Mouse (Mus musculus) kidney, postnatal 0 days (tissue): ENCODE results near the gene Clstn1. TPM values are rescaled to one million over a fixed set of nuclear protein-coding genes. Genes with fewer than 3 reads are reported as not detected.

Experiments
- ATAC-seq: fragments of 200-750 bp; cut with Nextera tagmentation; replicated peaks from 2 replicates; pipeline ENCODE4 v1.8.0; 2017; ENCODE audit warnings: low read depth, moderate number of reproducible peaks, moderate TSS enrichment, moderate library complexity; ENCODE audit not compliant: low FRiP score
- DNase-seq: peaks from one replicate; pipeline ENCODE4 v3.0.0-alpha.2; 2016; ENCODE audit warnings: low spot score
- H3K27ac ChIP-seq: fragments of 300-500 bp; sonication (generic); 2 replicates; pipeline ENCODE4 v1.5.1; 2014; ENCODE audit warnings: mild to moderate bottlenecking
- H3K27me3 ChIP-seq: fragments of 300-500 bp; sonication (generic); 2 replicates; pipeline ENCODE4 v1.6.1; 2014; ENCODE audit warnings: low read length, mixed read lengths; ENCODE audit not compliant: insufficient read depth
- H3K36me3 ChIP-seq: fragments of 300-500 bp; sonication (generic); 2 replicates; pipeline ENCODE4 v1.6.1; 2014; ENCODE audit warnings: low read length, mixed read lengths; ENCODE audit not compliant: insufficient read depth
- H3K4me1 ChIP-seq: fragments of 300-500 bp; sonication (generic); replicated peaks from 2 replicates; pipeline ENCODE4 v1.6.1; 2014; ENCODE audit warnings: antibody characterized with exemption, low read length, mixed read lengths; ENCODE audit not compliant: insufficient read depth
- H3K4me2 ChIP-seq: fragments of 300-500 bp; sonication (generic); 2 replicates; pipeline ENCODE4 v1.6.1; 2014; ENCODE audit warnings: mild to moderate bottlenecking, low read length, moderate library complexity, mixed read lengths
- H3K4me3 ChIP-seq: fragments of 300-500 bp; sonication (generic); replicated peaks from 2 replicates; pipeline ENCODE4 v1.5.1; 2014; ENCODE audit warnings: low read depth, low read length
- H3K9ac ChIP-seq: fragments of 300-500 bp; sonication (generic); 2 replicates; pipeline ENCODE4 v1.6.1; 2014; ENCODE audit warnings: low read depth, low read length
- H3K9me3 ChIP-seq: fragments of 300-500 bp; sonication (generic); replicated peaks from 2 replicates; pipeline ENCODE4 v1.6.1; 2016; ENCODE audit warnings: low read length, inconsistent platforms, mixed read lengths
- CTCF ChIP-seq: IDR thresholded peaks from 2 replicates; pipeline ENCODE4 v1.5.1; 2016; ENCODE audit warnings: antibody characterized with exemption, low read depth, mild to moderate bottlenecking, moderate library complexity
- WGBS: fragments of 180-500 bp; shearing (Covaris S2); extraction: QIAGEN DNeasy Blood & Tissue Kit; methylation state at CpG from one replicate; pipeline ENCODE4 v1.1.7; 2014; 5-methylcytosine and 5-hydroxymethylcytosine counted together
- polyA plus RNA-seq: library from polyadenylated mRNA; unstranded; fragments of >200 nt; fragmentation: Nextera tagmentation; extraction: Ambion mirVana; gene quantifications from 2 replicates; pipeline ENCODE4 v1.2.1, GENCODE M21; 2015

The Clstn1 gene
- polyA plus RNA-seq, 1 experiment from 2014 or later, result 43.9 TPM

DNA sequence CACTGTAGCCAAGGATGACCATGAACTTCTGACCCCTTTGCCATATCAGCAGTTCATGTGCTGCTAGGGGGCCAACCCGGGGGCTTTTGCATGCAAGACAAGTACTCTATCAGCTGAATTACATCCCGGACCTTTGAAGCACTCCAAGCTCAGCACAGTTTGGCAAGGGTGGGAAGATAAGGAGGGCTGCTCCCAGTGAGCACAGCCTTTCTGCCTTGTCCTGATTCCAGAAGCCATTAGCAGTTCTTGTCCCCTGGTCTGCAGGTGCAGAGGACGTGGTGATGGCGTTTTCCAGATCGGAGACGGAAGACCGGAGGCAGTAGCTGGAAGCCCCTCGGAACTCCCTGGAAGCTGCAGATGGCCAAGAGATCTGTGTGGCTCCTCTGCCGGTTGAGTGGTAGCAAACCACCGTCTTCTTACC, 22.3 kb upstream of the Clstn1 start:
- H3K4me1 ChIP-seq, result peaks cover 9% of the 10 kb centered on the region
- H3K27ac ChIP-seq, result no peak overlapping the region
- no peak overlapping the region for H3K4me2 ChIP-seq
- H3K4me3 ChIP-seq, result no peak overlapping the region
- H3K27me3 ChIP-seq, result no peaks in the 10 kb centered on the region
- H3K9me3 ChIP-seq, result no peaks in the 10 kb centered on the region
- no peak overlapping the region for H3K9ac ChIP-seq
- WGBS, result 85% methylated on average over 10 of the region's 10 CpGs
- no peak for DNase-seq
- ATAC-seq, result no peak
- TF ChIP-seq CTCF, result no peak
- no peaks in the 10 kb centered on the region for H3K36me3 ChIP-seq

DNA sequence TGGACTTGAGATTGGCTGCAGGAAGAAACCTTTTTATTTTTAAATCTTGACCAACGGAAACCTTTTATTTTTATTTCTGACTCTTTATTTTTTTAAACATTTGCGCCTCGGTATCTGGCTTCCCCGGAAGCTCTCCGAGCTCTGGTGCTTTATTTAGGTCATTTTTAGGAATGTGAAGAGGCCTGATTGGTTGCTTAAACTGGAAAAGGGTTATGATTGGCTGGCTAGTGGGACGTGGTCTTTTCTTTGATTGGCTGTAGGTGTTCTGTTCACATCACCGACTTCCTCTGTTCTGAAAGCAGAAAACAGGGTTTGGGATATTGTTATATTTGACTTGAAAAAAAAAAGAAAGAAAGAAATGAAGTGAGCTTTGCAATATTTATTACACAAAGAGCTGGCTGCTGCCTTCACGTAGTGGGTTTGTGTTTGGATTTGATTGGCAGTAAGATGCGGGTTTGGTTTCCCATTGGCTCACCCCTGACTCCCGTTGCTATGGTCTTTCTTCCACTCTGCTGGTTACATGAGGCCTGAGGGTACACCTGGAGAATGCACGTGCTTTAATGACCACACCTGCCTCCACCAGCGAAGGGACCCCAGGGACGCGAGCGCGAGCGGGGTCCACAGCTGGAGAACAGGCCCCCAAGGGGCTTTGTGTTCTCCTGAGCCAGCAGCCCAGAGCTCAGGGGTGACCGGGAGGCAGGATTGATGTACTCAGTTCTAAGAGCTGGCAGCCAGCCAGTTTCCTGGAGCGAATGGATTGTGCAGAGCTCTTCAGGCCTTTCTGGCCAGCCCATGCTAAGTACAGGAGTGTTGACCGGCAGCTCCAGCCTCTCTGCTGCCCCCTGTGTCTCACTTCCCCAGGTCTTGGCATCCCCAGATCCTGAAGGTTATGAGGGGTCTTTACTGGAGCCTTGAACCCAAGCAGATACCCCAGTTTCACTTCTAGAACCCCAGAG, 21.5 kb upstream of the Clstn1 start:
- H3K9ac ChIP-seq, result no peak overlapping the region
- 40% methylated on average over 20 of the region's 20 CpGs for WGBS
- TF ChIP-seq CTCF, result peak; percentile 67
- H3K9me3 ChIP-seq, result no peaks in the 10 kb centered on the region
- no peak overlapping the region for H3K4me3 ChIP-seq
- no peaks in the 10 kb centered on the region for H3K27me3 ChIP-seq
- peak overlapping the region; percentile 62 for H3K27ac ChIP-seq
- peaks cover 9% of the 10 kb centered on the region for H3K4me1 ChIP-seq
- ATAC-seq (peak; percentile 77), DNase-seq (peak; percentile 93)
- H3K4me2 ChIP-seq, result peak overlapping the region; percentile 46
- no peaks in the 10 kb centered on the region for H3K36me3 ChIP-seq

DNA sequence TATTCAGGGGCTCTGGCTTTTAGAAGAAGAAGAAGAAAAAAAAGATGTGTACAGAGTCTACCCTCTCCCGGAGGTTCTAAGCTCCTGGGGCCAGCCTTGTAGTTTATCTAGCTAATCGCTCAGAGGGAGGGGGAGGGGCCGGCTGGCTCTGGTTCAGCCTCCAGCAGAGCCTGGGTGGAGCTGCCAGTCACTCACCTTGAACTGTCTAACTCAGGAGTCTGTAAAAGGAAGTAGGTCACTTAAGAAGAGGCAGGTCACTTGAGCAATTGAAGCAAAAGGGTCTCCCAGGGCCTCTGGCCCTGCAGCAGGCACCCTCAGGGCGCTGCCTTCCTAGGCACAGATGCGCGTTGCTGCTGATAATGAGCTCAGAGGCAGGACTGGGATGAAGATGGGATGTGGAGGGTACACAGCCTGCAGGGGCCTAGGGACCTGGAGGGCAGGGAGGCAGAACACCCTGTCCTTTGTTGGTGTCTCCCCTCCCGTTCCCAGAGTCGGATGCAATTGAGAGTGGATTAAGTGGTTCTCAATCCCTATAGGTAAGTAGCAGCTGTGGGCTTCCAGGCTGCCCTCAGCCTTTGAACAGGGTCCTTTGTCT, 18.7 kb upstream of the Clstn1 start:
- no peak overlapping the region for H3K4me3 ChIP-seq
- DNase-seq (no peak), ATAC-seq (no peak)
- H3K4me2 ChIP-seq, result no peak overlapping the region
- TF ChIP-seq CTCF, result no peak
- H3K9ac ChIP-seq, result no peak overlapping the region
- 0 out of 2 replicates have a peak overlapping the region, but pooled peaks have one; percentile 28 for H3K27ac ChIP-seq
- H3K27me3 ChIP-seq, result no peaks in the 10 kb centered on the region
- peaks cover 8% of the 10 kb centered on the region for H3K4me1 ChIP-seq
- WGBS, result 39% methylated on average over 8 of the region's 8 CpGs
- no peaks in the 10 kb centered on the region for H3K9me3 ChIP-seq
- H3K36me3 ChIP-seq, result no peaks in the 10 kb centered on the region

DNA sequence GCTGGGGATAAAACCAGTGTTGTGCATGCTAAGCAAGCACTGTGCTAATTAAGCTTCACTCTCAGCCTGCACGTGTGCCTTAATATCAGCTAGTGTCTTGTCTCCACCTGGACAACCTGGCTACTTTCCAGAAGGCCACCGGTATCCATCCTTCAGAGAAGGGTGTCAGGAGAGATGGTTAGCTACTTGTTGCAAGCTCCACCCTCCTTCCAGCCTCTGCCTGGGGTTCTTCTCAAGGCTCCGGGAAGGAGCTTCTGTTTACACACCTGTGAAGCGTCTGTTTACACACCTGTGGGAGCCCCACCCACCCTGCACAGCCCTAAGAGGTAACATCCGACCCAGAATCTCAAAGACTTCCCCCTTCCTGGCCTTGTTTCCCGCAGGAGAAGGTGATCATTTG, 17.6 kb upstream of the Clstn1 start:
- no peak overlapping the region for H3K27ac ChIP-seq
- ATAC-seq (no peak), DNase-seq (no peak)
- H3K9ac ChIP-seq, result no peak overlapping the region
- H3K4me1 ChIP-seq, result peaks cover 3% of the 10 kb centered on the region
- WGBS, result 60% methylated on average over 6 of the region's 6 CpGs
- no peaks in the 10 kb centered on the region for H3K27me3 ChIP-seq
- TF ChIP-seq CTCF, result no peak
- no peak overlapping the region for H3K4me3 ChIP-seq
- H3K36me3 ChIP-seq, result no peaks in the 10 kb centered on the region
- H3K9me3 ChIP-seq, result no peaks in the 10 kb centered on the region
- no peak overlapping the region for H3K4me2 ChIP-seq

DNA sequence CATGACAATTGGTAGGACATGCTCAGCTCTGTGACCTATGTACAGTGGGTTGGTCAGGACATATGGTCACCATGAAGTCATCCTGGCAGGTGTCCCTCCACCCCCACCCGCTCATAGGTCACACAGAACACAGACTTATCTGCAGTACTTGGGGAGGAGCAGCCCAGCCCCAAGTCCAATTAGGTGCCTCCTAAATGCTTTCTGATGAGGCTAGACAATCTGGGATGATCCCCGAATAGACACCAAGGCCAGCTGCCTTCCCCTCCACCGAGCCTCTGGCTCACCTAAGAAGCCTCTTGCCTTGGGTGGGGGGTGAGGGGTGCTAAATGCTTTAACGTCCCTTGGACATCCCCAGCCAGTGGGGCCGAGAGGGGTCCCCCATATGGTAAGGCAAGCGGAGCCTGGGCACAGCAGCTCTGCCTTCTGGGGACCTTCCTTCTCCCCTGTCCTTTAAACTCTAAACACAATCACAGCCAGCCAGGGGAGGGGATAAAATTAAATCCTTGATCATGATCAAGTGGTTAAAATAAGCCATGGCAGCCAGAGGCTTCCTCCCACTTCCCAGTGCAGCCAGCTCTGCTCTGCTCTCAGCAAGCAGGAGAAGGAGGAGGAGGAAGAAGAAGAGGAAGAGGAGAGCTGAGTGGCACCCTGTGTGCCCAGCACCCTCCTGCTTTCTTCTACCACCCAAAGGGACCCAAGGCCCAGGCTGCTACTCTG, 16.3 kb upstream of the Clstn1 start:
- Histone ChIP-seq H3K27me3 (no peaks in the 10 kb centered on the region), H3K27ac (no peak overlapping the region), H3K4me3 (no peak overlapping the region), H3K36me3 (no peaks in the 10 kb centered on the region), H3K9me3 (no peaks in the 10 kb centered on the region), H3K9ac (no peak overlapping the region), H3K4me2 (no peak overlapping the region), H3K4me1 (no peaks in the 10 kb centered on the region; the same call in none of the 2 replicates)
- no peak for TF ChIP-seq CTCF
- 83% methylated on average over 6 of the region's 6 CpGs for WGBS
- ATAC-seq, result no peak
- DNase-seq, result no peak

DNA sequence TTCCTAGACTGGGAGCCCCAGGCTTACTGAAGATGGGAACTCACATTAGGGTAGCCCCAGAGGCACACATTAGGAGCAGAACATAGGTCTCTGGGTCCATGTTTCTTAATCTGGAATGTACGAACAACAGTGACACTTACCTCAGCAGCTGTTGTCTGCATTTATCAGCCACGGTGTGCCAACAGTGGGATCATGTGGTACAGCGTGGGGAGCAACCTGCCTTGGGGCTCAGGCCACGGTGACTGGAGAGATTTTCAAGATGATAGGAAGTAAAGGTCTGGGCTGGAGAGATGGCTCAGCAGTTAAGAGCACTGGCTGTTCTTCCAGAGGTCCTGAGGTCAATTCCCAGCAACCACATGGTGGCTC, 15.8 kb upstream of the Clstn1 start:
- ATAC-seq, result no peak
- no peaks in the 10 kb centered on the region; the same call in none of the 2 replicates for H3K4me1 ChIP-seq

More for the DNA sequence above, 15.8 kb upstream of the Clstn1 start:
- Histone ChIP-seq H3K4me2 (no peak overlapping the region), H3K9me3 (no peaks in the 10 kb centered on the region), H3K27ac (no peak overlapping the region), H3K36me3 (no peaks in the 10 kb centered on the region), H3K27me3 (no peaks in the 10 kb centered on the region), H3K9ac (no peak overlapping the region), H3K4me3 (no peak overlapping the region)
- no peak for TF ChIP-seq CTCF
- WGBS, result 69% methylated on average over 4 of the region's 4 CpGs
- no peak for DNase-seq
